Mouse (Mus musculus): ENCODE data around the gene Ccr1l1.

Ccr1l1 gene

DNA sequence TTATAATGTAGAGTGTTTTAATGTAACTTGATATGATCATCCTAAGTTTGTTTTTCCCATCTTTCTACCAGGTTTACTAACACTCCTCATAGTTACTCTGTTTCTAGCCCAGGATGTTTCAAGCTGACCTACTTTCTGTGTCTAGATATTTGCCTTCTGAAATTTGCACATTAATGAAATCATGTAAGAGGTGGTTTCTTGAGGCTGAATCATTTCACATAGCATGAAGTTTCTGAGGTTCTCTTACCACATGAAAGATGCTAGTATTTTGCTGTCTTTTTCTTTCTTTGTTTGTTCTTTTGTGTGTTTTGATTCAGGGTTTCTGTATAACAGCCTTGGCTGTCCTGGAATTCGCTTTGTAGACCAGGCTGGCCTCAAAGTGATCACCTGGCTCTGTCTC lies 18.0 kb downstream of the Ccr1l1 start:
- no peak for ATAC-seq (ENCODE audit: low TSS enrichment)

DNA sequence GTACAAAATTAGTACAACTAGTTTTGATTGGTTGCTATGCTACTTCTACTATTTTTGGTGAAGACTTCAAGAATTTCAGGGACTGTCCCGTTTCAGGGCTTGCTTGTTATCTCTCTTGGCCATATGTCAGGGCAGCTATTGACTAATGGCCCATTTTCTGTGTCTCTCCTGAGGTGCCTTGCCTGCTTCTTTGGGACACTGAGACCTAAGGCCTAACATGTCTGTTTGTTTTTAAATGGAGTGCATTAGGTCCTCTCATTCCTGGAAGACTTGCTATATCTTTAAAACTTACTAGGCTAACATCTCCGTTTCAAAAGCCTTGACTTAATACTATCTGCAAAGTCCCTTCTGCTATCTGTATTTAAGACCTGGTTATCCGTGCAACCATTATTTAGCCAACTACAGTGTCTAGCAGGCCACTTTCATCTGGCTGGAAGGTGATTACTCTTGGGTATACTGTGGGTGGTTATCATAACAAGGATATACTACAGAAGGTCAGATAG lies 20.2 kb downstream of the Ccr1l1 start:
- no peak for ATAC-seq (ENCODE audit: low TSS enrichment)

DNA sequence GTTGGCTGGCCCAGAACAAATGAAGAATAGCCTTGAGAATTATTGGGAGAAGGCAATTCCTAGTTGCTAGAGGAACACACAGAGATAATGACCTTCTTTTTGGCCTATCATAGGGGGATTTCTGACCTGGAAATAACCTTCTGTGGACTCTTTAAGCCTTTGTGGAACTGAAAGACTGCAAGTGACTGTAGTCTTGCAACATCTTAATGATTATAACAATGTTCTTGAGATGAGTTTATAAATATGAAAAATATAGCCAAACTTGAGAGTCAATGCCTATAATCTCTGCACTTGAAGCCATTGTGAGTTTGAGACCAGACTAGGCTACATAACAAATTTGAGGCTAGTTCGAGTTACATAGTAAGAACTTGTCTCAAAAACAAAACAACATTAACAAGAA lies 21.3 kb downstream of the Ccr1l1 start:
- ATAC-seq (ENCODE audit: low TSS enrichment), result no peak

DNA sequence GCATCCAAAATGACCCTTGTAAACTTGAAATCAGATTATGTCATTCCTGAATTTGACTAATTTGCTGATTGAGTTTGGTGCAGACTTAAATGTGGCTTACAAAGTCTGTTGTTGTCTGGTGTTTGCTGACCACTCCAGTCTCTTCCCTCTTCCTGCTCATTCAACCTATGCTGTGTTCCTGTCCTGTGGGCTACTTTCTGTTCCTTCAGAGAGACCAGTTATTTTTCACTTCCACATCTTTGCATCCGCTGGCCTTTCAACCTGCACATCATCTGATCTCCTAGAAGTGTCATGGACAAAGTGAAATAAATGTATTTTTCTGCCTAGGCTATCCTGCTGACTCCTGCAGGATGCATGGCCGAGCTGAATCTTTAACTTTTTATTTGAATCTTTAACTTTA lies 24.7 kb downstream of the Ccr1l1 start:
- ATAC-seq (ENCODE audit: low TSS enrichment), result no peak

DNA sequence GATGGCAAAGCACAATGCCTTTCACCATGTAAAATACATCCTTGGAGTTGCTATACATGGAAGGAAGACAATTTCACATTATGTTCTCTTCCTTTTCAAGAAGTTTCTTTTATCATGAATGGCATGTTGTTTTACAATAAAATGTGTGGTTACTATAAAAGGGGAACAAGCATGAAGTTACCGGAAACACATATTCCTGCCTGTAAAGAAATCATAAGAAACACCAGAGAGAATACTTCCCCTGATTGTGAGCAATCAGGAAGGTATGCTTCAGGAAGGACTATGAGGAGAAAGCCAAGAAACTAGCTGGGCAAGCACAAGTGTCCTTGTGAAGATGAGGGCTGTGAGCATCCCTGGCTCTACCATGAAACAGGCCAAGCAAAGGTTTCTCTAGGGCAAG lies 27.0 kb downstream of the Ccr1l1 start:
- ATAC-seq (ENCODE audit: low TSS enrichment), result no peak

DNA sequence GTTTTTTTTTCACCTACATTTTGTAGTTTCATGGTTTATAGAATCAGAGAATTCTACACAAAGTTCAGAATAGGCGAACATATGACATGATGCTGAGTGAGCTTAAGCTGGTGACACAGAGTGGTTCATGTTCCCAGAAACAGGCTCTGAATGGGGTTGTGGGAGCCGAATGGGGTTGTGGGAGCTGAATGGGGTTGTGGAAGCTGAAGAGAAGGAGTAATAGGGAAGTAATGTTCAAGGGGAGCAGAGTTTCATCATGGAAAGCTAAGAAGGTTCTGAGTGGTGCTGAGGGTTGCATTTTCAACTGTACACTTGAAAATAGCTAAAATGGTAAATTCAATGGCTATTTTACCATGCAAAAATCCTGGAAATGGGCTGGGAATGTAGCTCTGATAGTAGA lies 28.8 kb downstream of the Ccr1l1 start:
- ATAC-seq (ENCODE audit: low TSS enrichment), result no peak

DNA sequence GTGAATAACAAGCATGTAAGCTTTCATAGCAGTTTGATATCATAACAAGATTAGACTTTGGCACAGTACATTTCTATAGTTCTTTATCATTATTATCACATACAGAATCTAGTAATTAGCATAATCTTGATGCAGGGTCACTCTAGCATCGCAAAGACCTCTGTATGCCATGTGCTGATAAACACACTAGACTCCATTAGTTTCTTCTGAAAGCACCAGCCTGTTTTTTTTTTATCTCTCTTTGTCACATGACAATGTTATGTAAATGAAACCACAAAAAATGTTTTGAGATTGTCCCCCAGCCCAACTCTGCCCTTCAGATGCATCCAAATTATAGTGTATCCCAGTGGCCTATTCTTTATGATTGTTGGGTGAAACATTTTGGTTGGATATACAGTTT lies 30.4 kb downstream of the Ccr1l1 start:
- ATAC-seq (ENCODE audit: low TSS enrichment), result no peak

DNA sequence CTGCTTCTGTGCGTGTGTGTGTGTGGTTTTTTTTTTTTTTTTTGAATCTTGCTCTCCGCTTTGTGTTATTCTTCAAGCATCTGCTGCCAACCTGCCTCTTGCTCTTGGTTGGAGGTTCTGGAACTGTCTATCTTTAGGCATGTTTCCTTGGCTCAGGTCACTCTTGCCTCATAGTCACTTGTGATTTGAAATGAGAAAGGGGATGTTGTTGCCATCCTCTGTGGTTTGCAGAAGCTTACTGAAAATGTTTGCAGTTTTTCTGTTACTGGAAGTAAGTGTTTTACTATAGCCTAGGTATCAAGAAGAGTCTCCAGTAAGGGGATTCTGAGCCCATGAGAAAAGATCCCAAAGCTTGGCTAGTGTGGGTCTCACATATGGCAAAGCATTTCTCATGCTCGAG lies 36.2 kb downstream of the Ccr1l1 start:
- ATAC-seq (ENCODE audit: low TSS enrichment), result no peak

DNA sequence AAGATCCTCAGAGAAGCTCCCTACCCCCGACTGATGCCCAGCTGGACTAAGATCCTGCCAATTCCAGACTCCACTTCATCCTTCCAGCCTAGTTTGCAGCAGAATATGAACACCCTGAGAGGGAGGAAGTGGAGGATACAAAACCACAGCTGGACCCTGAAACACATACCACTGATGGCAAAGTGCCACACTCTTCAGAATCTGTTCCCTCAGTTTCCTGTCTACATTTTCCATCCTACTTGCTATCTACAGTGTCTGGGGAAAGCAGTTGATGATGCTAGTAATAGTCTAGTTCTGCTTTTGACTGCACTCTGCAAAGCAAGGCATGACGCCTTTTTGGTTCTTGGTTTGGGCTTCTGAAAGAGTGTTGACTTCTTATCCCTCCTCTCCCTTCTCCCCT lies 36.9 kb downstream of the Ccr1l1 start:
- no peak for ATAC-seq (ENCODE audit: low TSS enrichment)

DNA sequence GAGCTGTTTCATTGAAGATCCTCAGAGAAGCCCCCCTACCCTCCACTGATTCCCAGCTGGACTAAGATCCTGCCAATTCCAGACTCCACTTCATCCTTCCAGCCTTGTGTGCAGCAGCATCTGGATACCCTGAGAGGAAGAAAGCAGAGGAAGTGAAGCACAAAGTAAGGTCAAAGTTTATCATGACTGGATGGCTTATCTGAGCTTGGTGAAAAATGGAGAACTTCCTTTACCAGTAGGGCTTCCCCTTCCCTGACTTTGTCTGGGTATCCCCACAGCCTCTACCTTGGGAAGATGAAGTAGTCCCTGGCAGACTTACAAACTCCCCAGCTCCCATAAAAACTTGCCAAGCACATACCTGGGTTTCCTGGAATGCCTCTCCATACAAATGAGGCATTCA lies 37.6 kb downstream of the Ccr1l1 start:
- ATAC-seq (ENCODE audit: low TSS enrichment), result no peak

DNA sequence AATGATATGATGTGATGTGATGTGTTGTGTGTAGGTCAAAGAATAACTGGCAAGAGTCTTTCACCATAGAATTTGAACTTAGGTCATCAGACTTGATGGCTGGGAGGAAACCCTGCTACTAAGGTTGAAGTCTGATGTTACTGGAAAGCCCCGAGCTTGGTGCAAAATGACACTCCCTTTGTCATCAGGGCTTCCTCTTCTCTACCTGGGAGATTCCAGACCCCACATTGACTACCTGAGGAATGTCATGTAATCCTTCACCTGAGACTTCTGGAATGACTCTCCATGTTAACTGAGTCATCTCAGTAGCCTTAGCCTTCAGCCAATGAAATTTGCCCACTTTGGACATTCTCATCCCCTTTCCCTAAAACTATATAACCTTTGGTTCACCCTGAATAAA lies 38.0 kb downstream of the Ccr1l1 start:
- ATAC-seq (ENCODE audit: low TSS enrichment), result no peak

DNA sequence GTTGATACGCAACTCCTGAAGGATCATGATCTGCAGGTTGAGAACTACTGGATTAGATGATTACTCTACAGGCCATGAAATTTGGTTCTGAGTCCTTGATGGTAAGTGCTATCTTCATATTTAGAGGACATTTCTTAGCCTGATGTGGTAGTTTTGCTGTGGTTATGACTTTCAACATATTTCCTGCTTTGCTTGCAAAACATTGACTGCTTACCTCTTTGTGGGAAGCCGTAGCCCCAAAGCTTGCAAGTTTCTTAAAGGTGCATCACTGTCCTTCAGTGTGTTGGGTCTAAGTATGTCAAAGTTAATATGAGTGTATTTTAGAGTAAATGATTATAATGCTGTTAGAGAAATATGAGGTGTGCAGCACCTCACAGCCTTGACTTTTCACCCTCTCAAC lies 40.2 kb downstream of the Ccr1l1 start:
- no peak for ATAC-seq (ENCODE audit: low TSS enrichment)

DNA sequence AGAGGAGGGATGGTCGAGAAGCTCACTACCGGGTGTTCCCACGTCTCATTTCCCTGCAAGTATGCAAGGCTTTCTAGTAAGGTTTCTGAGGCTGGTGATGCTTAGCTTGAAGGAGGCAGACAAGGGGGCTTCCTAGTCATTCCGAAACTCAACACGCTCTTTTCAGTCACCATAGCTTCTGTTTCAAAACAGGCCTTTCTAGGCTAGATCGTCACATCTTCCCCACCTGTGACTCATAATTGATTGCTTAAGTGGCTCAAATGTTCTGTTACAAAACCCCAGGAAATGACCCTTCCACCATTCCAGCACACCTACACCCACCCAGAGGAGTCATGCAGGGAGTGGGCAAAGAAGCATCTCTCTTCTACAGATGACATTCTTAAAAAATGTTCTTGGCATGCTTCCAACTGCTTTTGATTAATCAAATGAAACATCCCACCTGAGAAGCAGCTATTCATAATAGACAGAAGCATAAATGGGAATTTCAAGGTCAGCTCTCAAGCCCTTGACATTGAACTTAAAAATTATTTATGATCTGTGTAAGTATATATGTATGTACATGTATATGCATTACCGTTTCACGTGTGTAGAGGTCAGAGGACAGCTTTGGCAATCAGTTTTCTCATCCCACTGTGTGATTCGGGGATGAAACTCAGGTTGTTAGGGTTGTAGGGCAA lies 41.5 kb downstream of the Ccr1l1 start:
- ATAC-seq (ENCODE audit: low TSS enrichment), result no peak

DNA sequence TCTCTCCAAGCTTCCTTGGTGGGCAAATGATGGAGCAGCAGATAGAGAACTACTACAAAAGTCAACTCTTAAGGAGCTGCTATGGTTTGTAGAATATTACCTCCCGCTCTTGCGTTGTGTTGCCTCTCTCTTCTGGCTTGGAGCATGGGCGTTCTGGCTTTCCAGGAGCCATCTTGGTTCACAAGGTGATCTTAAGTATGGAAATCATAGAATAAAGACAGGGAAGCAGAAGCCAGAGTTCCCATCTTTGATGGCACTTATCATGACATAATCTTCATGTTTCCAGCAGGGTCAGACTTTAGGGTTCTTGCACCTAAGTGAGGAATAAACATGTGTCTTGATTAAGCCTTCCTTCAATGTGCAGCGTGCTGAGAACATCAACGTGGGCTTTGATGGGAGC lies 42.4 kb downstream of the Ccr1l1 start:
- ATAC-seq (ENCODE audit: low TSS enrichment), result no peak

DNA sequence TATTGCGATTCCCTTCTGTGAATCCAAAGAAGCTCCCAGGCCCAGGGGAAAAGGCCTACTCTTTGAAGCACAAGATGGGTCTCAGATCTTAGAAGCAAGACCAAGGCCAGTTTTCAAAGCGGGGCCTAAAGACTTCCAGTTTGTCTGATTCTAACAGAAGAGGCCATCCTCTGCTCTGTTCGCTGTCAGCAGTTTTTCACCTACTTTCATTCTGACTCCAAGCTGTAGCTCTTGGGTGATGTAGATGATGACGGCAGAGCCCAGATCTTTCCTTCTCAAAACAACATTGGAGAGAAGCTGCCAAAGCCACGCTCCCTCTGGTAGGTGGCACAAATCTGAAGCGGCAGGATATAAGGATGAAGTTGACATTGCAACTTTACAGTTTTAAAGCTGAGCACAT lies 42.9 kb downstream of the Ccr1l1 start:
- ATAC-seq (ENCODE audit: low TSS enrichment), result no peak

DNA sequence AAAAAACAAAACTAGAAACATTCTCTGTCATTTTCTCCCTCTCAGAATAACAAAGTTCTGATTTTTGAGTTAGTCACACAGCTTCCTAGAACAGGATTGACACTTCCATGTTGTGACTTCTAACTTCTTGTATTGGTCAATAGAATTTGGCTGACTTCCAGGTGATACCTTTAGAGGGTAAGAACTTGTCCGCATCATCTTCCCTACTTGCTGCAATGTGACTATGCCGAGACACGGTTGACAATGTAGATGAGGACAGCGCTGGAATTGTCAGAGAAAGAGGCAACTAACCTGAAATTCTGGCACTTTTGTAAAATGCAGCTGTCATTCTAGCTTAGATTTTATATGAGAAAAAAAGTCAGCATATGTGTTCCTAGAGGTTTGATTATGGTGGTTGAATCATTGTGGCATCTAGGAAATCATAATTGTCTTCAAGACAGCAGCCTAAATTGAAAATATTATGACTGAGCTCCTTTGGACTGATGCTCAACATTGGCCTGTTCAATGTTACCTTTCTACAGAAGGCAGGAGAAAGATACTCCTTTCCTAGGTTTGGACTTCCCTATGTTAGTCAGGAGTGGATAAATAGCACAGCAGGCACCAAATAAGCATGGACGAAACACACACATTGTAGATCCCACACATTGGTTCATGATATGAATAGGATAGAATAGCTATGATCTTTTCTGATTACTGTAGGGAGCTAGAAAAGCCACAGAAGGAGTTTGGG lies 44.3 kb downstream of the Ccr1l1 start:
- ATAC-seq (ENCODE audit: low TSS enrichment), result no peak

DNA sequence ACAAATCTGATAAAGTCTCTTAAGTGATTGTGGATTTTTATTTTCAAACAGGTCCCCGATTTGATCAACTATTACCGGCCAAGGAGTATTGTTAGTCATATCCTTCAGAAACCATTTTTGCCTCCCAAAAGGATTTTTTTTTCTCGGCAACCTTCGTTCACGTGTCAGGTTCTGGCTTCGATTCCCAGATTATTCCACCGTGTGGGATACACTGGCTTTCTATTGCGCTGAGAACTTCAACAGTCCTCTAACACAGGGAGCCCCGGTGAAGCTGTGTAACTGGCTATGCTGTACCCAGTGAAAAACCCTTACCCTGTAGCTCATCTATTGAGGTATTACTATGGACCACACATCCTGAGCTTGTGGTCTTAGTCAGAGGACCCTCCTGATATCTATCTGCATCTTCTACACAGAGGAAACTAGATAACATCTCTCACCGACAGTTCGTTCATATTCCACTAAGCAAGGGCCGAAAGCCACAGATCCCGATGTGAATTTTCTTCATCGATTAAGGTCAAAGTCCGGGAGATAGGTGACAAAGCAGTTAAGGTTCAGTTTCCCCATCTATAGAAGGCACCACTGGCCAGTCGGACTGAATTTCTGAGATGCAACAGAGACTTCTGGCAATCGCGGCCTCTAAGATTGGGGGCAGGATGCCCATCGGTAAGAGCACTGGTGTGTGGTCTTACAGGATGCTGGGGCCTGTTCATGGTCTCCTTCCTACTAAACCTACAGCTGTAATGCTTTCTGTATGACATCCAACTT lies 45.1 kb downstream of the Ccr1l1 start:
- no peak for ATAC-seq (ENCODE audit: low TSS enrichment)

DNA sequence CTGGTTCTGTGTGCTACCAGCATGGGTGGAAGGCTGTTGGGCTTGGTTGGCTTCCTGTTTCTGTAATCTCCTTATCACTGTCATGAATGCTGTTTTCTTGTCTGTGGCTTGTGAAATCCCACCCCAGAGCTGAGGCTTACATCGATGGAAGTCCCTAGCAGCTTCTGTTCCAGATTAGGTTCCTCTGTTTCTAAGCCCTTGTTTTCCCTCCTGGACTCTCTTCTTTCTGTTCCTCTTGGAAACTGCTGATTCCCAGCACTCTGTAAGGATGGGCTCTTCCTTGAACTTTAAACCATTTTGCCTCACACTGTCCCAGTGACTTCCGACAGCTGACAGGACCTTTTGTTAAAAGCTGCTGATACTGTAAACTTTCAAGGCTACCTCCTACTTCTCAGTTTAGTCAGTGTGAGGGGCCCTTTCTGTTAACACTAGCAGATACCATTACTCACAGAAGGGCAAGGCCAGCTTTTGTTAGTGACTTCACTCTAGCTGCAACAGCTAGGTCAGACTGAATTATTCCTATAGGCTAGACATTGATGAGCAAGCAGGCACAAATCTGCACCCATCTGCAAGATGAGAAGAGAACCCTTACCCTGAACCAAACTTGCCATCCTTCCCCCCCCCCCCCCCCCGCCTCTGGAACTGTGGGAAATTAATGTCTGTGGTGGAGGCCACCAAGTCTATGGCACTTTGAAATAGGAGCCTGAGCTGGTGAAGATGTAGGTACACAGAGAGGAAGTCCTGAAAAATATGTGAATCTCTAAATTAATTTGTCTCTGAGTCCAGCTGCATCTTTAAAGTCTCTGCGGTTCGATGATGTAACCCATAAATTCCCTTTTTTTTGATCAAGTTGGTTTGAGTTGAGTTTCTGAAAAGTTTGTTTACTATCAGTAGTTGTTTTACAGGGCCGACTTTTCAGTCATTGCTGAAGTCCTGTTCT lies 46.2 kb downstream of the Ccr1l1 start:
- no peak; the same call in 1 of the 2 replicates for ATAC-seq (ENCODE audit: low TSS enrichment)

DNA sequence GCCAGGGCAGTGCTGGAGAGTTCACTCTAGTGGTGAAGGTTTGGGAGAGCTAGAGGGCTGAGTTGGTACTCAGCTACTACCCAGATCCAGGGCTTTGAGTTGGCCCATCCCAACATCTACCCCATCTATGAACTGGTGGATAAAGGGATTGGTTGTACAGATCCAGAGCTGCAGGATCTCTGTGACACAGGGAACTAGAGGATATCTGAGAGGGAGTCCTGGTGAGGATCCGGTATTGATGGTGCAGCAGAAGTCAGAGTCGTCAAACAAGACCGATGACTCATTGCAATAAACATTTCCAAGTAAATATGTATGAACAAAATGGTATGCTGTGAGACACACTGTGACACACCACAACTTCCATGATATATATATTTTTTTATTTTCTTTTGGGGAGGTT lies 47.3 kb downstream of the Ccr1l1 start:
- ATAC-seq (ENCODE audit: low TSS enrichment), result no peak

DNA sequence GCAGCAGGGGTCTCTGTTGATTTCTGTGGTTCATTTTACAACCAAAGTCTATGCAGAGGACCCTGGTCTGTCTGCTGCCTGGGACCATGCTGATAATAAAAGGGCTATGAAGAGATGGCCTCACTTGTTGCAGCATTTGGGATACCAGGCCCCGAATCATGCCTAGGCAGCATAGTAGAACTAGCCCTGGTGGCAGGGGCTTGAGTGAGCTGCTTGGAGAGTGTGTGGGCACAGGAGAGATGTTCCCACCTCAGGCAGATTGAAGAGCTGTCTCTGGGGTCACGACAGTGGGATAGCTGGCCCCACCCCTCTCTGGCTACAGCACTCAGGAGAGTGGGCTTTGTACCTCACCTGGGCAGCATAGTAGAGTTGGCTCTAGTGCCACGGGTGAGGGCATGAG lies 47.7 kb downstream of the Ccr1l1 start:
- no peak for ATAC-seq (ENCODE audit: low TSS enrichment)

DNA sequence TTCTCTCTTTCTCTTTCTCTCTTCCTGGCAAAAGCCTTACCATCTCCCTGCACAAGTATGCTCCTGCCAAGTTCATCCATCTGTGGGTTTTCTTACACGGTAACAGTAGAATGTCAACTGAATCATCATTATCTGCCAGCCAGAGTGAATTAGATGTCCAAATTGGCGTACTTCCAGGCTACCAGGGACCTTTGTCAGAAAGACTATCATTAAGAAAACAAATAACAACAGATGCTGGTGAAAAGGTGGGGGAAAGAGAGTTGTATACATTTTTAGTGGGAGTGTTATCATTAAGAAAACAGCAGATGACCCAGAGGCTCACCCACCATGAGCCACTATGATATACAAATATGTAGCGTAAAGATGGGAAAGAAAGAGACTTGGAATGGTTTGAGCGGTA lies 48.3 kb downstream of the Ccr1l1 start:
- no peak for ATAC-seq (ENCODE audit: low TSS enrichment)

DNA sequence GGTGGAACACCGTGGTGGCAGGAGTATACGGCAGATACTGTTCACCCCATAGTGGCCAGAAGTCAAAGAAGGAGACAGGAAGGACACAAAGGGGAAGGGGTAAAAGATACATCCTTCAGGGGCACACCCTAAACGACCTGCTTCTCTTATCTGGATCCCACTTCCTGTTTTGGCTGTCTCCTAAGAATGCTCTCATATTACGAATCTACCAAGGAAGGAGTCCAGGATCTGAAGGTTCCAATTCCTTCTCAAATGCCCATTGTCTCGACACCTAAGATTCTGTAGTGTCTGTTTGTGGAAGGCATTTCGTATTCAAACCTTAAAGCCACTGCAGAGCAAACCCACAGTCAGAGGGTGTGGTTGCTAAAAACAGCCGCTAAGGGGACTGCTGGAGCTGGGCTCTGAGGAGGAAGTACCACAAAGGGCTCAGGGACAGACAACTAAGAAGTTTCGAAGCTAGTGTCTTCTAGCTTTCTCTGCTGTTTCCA lies 49.4 kb downstream of the Ccr1l1 start:
- ATAC-seq (ENCODE audit: low TSS enrichment), result no peak

Measured in frontal cortex, adult (tissue).